Mouse (Mus musculus) A20 (cell line): ENCODE results near the gene Ptprn2.

Experiments used
- DNase-seq: peaks from one replicate; pipeline ENCODE4 v3.0.0-alpha.2; 2011; ENCODE audit warnings: low read depth, low spot score

Ptprn2 gene

GRCm38 (mm10) chr12:117315661-117316060 is 830.1 kb downstream of the Ptprn2 start:
- DNase-seq: no peak

DNA sequence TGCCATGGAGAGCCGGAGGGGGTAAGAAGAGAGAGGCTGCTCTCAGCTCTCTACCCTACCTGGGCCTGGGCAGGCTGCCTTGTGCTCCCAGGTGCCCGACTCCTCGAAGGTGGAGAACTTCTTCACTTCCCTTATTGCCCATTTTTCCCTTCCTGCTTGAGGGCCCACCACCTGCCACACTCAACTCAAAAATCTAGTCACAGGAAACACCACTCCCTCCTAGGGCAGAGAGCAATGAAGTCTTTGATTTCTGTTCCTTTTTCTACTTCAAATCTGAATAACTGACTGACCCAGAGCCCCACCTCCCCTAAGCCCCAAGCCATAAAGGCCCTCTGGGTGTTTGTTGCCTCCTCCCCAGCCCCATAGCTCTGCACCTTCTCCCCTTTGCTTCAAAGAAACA is 832.7 kb downstream of the Ptprn2 start:
- DNase-seq: peak; percentile 91

GRCm38 (mm10) chr12:117323017-117323416 is 837.5 kb downstream of the Ptprn2 start:
- DNase-seq: no peak
